Mouse (Mus musculus): Measurements from ENCODE around the gene Mylip. TPM values are rescaled to one million over a fixed set of nuclear protein-coding genes. Genes with fewer than 3 reads are reported as not detected.

Gene Mylip
- total and polyA plus RNA-seq, 3 experiments, result 0.13 TPM; not detected in 2

GRCm38 (mm10) chr13:45402316-45403039, 12.9 kb downstream of the Mylip start:
- Histone ChIP-seq H3K36me3 (replicated peaks in 1 of 2; ENCODE audit: control insufficient read depth in 1 of 2, insufficient read depth in 1 of 2, low read length in 1 of 2) (no peaks in the 10 kb centered on the region), H3K27me3 (replicated peaks) (no peaks in the 10 kb centered on the region), H3K9me3 (replicated peaks; ENCODE audit: low read length) (no peaks in the 10 kb centered on the region), H3K27ac (ENCODE audit: insufficient read depth, low read depth) (no peak overlapping the region), H3K79me2 (replicated peaks; ENCODE audit: control insufficient read depth, extremely low read depth, insufficient read depth, poor library complexity, severe bottlenecking) (no peaks in the 10 kb centered on the region), H3K4me3 (replicated peaks in 1 of 3; ENCODE audit: low read depth in 2 of 3, low read length in 2 of 3, poor library complexity in 1 of 3) (no peak overlapping the region), H3K4me1 (ENCODE audit: control insufficient read depth in 1 of 2, insufficient read depth in 2 of 2) (peaks cover 0 to 4% of the 10 kb centered on the region in 2 experiments; a peak in 2 of 4 replicates), H3K4me2 (ENCODE audit: insufficient read depth, low read depth, poor library complexity, severe bottlenecking) (no peak overlapping the region), H3K9ac (ENCODE audit: insufficient read depth, low read depth) (no peak overlapping the region)
- TF ChIP-seq NRF1 (IDR thresholded peaks at IDR 0.05; ENCODE audit: low read depth, low read length), result no peak
- dilution Hi-C loops (cut with MboI; ENCODE audit: extremely low pct_ligation_motif_present, extremely low pct_unique_long_range_greater_than_20kb, low sequenced_read_pairs), result no loop called here
- in situ Hi-C loops (cut with MboI; ENCODE audit: low pct_ligation_motif_present, low pct_unique_long_range_greater_than_20kb, low sequenced_read_pairs), result no loop called here
- no peak for DNase-seq (ENCODE audit: extremely low read depth)

- in situ Hi-C loops (cut with MboI; ENCODE audit: low pct_ligation_motif_present, low pct_unique_long_range_greater_than_20kb, low sequenced_read_pairs), result no loop called here
- H3K27ac ChIP-seq (ENCODE audit: insufficient read depth, low read depth), result no peak overlapping the region
- no peak for TF ChIP-seq ZNF384 (IDR thresholded peaks at IDR 0.05; ENCODE audit: low read depth, low read length)
- TF ChIP-seq PAX5 (IDR thresholded peaks at IDR 0.05; ENCODE audit: low read length), result no peak
Measured at GRCm38 (mm10) chr13:45404269-45404668, 14.7 kb downstream of the Mylip start.

GRCm38 (mm10) chr13:45405194-45405810, 15.8 kb downstream of the Mylip start:
- H3K36me3 ChIP-seq (replicated peaks in 1 of 2; ENCODE audit: control insufficient read depth in 1 of 2, insufficient read depth in 1 of 2, low read length in 1 of 2), result no peaks in the 10 kb centered on the region
- H3K4me3 ChIP-seq (replicated peaks in 1 of 3; ENCODE audit: low read depth in 2 of 3, low read length in 2 of 3, poor library complexity in 1 of 3), result no peak overlapping the region
- no peak overlapping the region for H3K27ac ChIP-seq (ENCODE audit: insufficient read depth, low read depth)
- no peaks in the 10 kb centered on the region for H3K27me3 ChIP-seq (replicated peaks)
- in situ Hi-C loops (cut with MboI; ENCODE audit: low pct_ligation_motif_present, low pct_unique_long_range_greater_than_20kb, low sequenced_read_pairs) (no loop called here), dilution Hi-C loops (cut with MboI; ENCODE audit: extremely low pct_ligation_motif_present, extremely low pct_unique_long_range_greater_than_20kb, low sequenced_read_pairs) (no loop called here)
- no peak overlapping the region for H3K4me2 ChIP-seq (ENCODE audit: insufficient read depth, low read depth, poor library complexity, severe bottlenecking)
- H3K9ac ChIP-seq (ENCODE audit: insufficient read depth, low read depth), result no peak overlapping the region
- no peaks in the 10 kb centered on the region for H3K79me2 ChIP-seq (replicated peaks; ENCODE audit: control insufficient read depth, extremely low read depth, insufficient read depth, poor library complexity, severe bottlenecking)
- DNase-seq (ENCODE audit: extremely low read depth), result no peak
- TF ChIP-seq EP300 (IDR thresholded peaks at IDR 0.05; ENCODE audit: low read length) (no peak), NRF1 (IDR thresholded peaks at IDR 0.05; ENCODE audit: low read depth, low read length) (no peak), ELF1 (IDR thresholded peaks at IDR 0.05; ENCODE audit: low read depth, low read length) (no peak), KAT2A (IDR thresholded peaks at IDR 0.05; ENCODE audit: insufficient replicate concordance, low read length) (no peak), SIN3A (IDR thresholded peaks at IDR 0.05; ENCODE audit: low read length) (no peak), E2F4 (IDR thresholded peaks at IDR 0.05; ENCODE audit: insufficient replicate concordance, low read depth, low read length) (no peak), MAX (IDR thresholded peaks at IDR 0.05; ENCODE audit: low read length) (no peak), BHLHE40 (IDR thresholded peaks at IDR 0.05; ENCODE audit: low read depth, low read length) (no peak), ZMIZ1 (IDR thresholded peaks at IDR 0.05; ENCODE audit: low read depth, low read length) (no peak)
- peaks cover 0 to 4% of the 10 kb centered on the region in 2 experiments; a peak in 2 of 4 replicates for H3K4me1 ChIP-seq (ENCODE audit: control insufficient read depth in 1 of 2, insufficient read depth in 2 of 2)
- no peaks in the 10 kb centered on the region for H3K9me3 ChIP-seq (replicated peaks; ENCODE audit: low read length)

More at GRCm38 (mm10) chr13:45404269-45404668, 14.7 kb downstream of the Mylip start:
- Histone ChIP-seq H3K9ac (ENCODE audit: insufficient read depth, low read depth) (no peak overlapping the region), H3K36me3 (replicated peaks in 1 of 2; ENCODE audit: control insufficient read depth in 1 of 2, insufficient read depth in 1 of 2, low read length in 1 of 2) (no peaks in the 10 kb centered on the region), H3K27me3 (replicated peaks) (no peaks in the 10 kb centered on the region), H3K9me3 (replicated peaks; ENCODE audit: low read length) (no peaks in the 10 kb centered on the region), H3K79me2 (replicated peaks; ENCODE audit: control insufficient read depth, extremely low read depth, insufficient read depth, poor library complexity, severe bottlenecking) (no peaks in the 10 kb centered on the region), H3K4me3 (replicated peaks in 1 of 3; ENCODE audit: low read depth in 2 of 3, low read length in 2 of 3, poor library complexity in 1 of 3) (no peak overlapping the region), H3K4me2 (ENCODE audit: insufficient read depth, low read depth, poor library complexity, severe bottlenecking) (no peak overlapping the region), H3K4me1 (ENCODE audit: control insufficient read depth in 1 of 2, insufficient read depth in 2 of 2) (peaks cover 0 to 4% of the 10 kb centered on the region in 2 experiments; a peak in 2 of 4 replicates)
- dilution Hi-C loops (cut with MboI; ENCODE audit: extremely low pct_ligation_motif_present, extremely low pct_unique_long_range_greater_than_20kb, low sequenced_read_pairs), result no loop called here
- no peak for DNase-seq (ENCODE audit: extremely low read depth)

All from CH12.LX (cell line).